Mouse (Mus musculus) kidney, embryonic 16.5 days (tissue): Measurements from ENCODE around the gene Dok4. TPM values are rescaled to one million over a fixed set of nuclear protein-coding genes. Genes with fewer than 3 reads are reported as not detected.
"Not testable (repeated sequence)": the region's sequence is repeated elsewhere in the genome, so short reads cannot be mapped to it uniquely, and the experiment has no call there.

Experiments used
- ATAC-seq: fragments of 200-750 bp; cut with Nextera tagmentation; 2 replicates; pipeline ENCODE4 v1.8.0; 2017; ENCODE audit warnings: moderate TSS enrichment; ENCODE audit not compliant: low FRiP score, low TSS enrichment
- H3K27ac ChIP-seq: fragments of 300-500 bp; sonication (generic); 2 replicates; pipeline ENCODE4 v1.5.1; 2014; ENCODE audit warnings: low read length
- H3K27me3 ChIP-seq: fragments of 300-500 bp; sonication (generic); 2 replicates; pipeline ENCODE4 v1.6.1; 2014; ENCODE audit warnings: low read length, control low read depth, mixed read lengths; ENCODE audit not compliant: insufficient read depth
- H3K36me3 ChIP-seq: fragments of 300-500 bp; sonication (generic); 2 replicates; pipeline ENCODE4 v1.6.1; 2014; ENCODE audit warnings: low read length, control low read depth, mixed read lengths; ENCODE audit not compliant: insufficient read depth
- H3K4me1 ChIP-seq: fragments of 300-500 bp; sonication (generic); 2 replicates; pipeline ENCODE4 v1.6.1; 2014; ENCODE audit warnings: low read length, control low read depth, mixed read lengths; ENCODE audit not compliant: insufficient read depth
- H3K4me2 ChIP-seq: fragments of 300-500 bp; sonication (generic); replicated peaks from 2 replicates; pipeline ENCODE4 v1.6.1; 2014; ENCODE audit warnings: low read depth, low read length
- H3K4me3 ChIP-seq: fragments of 300-500 bp; sonication (generic); 2 replicates; pipeline ENCODE4 v1.5.1; 2014; ENCODE audit warnings: mild to moderate bottlenecking, low read length
- H3K9ac ChIP-seq: fragments of 300-500 bp; sonication (generic); replicated peaks from 2 replicates; pipeline ENCODE4 v1.6.1; 2014; ENCODE audit warnings: low read length
- H3K9me3 ChIP-seq: fragments of 300-500 bp; sonication (generic); 2 replicates; pipeline ENCODE4 v1.6.1; 2016; ENCODE audit warnings: low read length, control low read depth
- WGBS: fragments of 180-500 bp; shearing (Covaris S2); extraction: QIAGEN DNeasy Blood & Tissue Kit; methylation state at CpG from one replicate; pipeline ENCODE4 v1.1.7; 2014; 5-methylcytosine and 5-hydroxymethylcytosine counted together
- polyA plus RNA-seq: library from polyadenylated mRNA; unstranded; fragments of >200 nt; fragmentation: Nextera tagmentation; extraction: Ambion mirVana; gene quantifications from 2 replicates; pipeline ENCODE4 v1.2.1, GENCODE M21; 2015

Gene Dok4
- polyA plus RNA-seq, 1 experiment from 2014 or later = 39.3 TPM

DNA sequence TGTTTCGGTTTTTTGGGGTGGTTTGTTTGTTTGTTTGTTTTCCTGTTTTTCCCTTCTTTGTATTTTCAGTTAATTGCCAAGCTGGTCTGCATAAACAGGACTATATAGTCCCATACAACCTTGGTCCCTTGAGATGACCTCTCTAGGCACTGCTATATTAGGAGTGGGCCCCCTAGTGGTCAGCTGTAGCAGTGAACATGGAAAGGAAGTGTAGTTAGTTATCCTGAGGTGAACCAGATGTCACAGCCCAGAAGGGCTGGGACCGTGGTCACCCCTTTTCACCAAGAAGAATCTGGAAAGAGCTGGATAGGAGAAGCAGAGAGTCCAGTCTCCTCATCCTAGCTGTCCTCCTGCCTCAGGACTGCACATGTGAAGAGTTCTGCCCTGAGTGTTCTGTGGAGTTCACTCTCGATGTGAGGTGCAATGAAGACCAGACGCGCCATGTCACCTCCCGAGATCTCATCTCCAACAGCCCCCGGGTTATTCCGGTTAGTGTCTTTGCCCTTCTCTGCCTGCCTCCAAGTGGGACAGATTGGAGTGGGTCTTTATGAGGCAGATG, 14.7 kb downstream of the Dok4 start:
- H3K36me3 ChIP-seq = peaks cover 45% of the 10 kb centered on the region
- H3K4me3 ChIP-seq = no peak overlapping the region
- no peak for ATAC-seq
- no peak overlapping the region for H3K9ac ChIP-seq
- 74% methylated on average over 8 of the region's 8 CpGs for WGBS
- peaks cover 10% of the 10 kb centered on the region for H3K4me1 ChIP-seq
- no peaks in the 10 kb centered on the region for H3K27me3 ChIP-seq
- no peak overlapping the region for H3K4me2 ChIP-seq
- no peaks in the 10 kb centered on the region for H3K9me3 ChIP-seq
- H3K27ac ChIP-seq = no peak overlapping the region

DNA sequence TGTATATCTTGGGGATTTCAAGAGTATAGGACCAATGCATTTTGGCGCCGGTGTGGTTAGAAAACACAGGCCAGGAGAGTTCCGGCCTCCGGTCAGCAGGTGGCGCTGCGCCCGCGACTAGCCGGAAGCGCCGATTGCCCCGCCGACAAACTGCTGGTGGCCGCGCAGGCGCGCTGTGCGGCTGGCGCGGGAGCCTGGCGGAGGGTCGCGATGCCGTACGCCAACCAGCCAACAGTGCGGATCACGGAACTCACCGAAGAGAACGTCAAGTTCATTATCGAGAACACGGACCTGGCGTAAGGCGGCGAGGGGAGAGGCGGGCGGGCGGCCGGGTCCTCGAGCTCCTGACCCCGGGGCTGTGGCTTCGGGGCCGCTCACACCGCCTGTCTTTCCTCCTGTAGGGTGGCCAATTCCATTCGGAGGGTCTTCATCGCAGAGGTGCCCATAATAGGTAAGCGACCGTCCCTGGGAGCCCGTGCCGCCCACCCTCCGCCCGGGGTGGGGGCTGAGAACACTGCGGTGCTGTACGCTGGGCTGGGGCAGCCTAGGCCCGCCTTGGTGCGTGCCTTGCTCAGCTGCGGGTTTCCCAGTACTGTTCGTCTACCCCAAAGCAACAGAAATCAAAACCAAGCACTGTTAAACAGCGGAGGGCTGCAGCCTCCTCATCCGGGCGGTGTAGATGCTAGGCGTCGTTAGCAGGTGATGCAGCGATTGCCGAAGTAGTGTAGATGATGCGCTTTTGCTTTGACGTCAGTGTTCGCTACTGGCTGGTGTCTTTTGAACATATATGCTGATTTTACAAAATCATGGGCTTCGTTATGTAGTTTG, 18.6 kb downstream of the Dok4 start, which contains the start of gene Polr2c:
Polr2c (plus strand) TSS at position 105 of the 828 bp plus-strand sequence.
- Histone ChIP-seq H3K4me3 (peak within 1 kb of the TSS; percentile 92), H3K4me2 (peak within 1 kb of the TSS; percentile 67), H3K27ac (peak within 1 kb of the TSS; percentile 39; the same call in 1 of the 2 replicates), H3K27me3 (no peaks in the 10 kb centered on the region), H3K9me3 (no peaks in the 10 kb centered on the region), H3K4me1 (peaks cover 10% of the 10 kb centered on the region), H3K36me3 (peaks cover 31% of the 10 kb centered on the region), H3K9ac (peak within 1 kb of the TSS; percentile 95)
- peak; percentile 83 for ATAC-seq
- under 1% methylated on average over 68 of the region's 68 CpGs for WGBS

DNA sequence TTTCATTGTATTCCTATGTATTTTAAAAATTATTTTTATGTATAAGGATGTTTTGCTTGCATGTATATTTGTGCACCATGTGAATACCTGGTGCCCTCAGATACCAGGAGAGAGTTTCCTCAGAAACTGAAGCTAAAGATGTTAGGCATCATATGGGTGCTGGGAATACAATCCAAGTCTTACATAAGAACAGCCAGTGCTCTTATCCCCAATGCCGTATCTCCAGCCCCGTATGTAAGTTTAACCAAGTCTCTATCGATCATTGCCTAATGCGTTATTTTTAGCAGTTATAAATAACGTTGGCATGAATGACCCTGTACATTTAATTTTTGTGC, 19.2 kb downstream of the Dok4 start:
- H3K9me3 ChIP-seq = no peaks in the 10 kb centered on the region
- peak overlapping the region; percentile 92 for H3K4me3 ChIP-seq
- ATAC-seq = no peak
- 33% methylated on average over 5 of the region's 5 CpGs for WGBS
- H3K9ac ChIP-seq = no peak overlapping the region
- H3K27me3 ChIP-seq = no peaks in the 10 kb centered on the region
- no peak overlapping the region for H3K4me2 ChIP-seq
- H3K27ac ChIP-seq = no peak overlapping the region
- peaks cover 10% of the 10 kb centered on the region for H3K4me1 ChIP-seq
- H3K36me3 ChIP-seq = peaks cover 28% of the 10 kb centered on the region

DNA sequence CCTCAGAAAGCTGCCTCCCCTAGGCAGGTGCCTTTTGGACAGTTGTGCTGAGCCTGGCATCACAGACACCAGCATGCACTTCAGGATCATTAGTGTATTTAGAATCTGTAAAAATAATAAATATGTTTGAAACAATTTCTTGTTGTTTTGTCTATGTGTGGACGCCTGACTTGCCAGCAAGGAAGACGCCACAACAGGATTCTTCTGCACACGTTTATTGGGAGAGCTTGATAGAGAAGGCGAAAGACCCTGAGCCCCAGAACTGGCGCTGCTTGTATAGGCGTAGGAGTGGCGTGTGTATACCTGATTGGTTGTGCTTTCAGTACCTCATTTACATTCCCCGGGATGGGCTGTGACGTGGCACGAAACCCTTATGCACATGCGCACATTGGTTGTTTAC, 21.4 kb downstream of the Dok4 start:
- H3K4me3 ChIP-seq, H3K27me3 ChIP-seq, H3K4me2 ChIP-seq, H3K9ac ChIP-seq, H3K27ac ChIP-seq, ATAC-seq, H3K9me3 ChIP-seq, H3K4me1 ChIP-seq: not testable (repeated sequence)
- peaks cover 36% of the 10 kb centered on the region for H3K36me3 ChIP-seq
- 92% methylated on average over 11 of the region's 11 CpGs for WGBS

DNA sequence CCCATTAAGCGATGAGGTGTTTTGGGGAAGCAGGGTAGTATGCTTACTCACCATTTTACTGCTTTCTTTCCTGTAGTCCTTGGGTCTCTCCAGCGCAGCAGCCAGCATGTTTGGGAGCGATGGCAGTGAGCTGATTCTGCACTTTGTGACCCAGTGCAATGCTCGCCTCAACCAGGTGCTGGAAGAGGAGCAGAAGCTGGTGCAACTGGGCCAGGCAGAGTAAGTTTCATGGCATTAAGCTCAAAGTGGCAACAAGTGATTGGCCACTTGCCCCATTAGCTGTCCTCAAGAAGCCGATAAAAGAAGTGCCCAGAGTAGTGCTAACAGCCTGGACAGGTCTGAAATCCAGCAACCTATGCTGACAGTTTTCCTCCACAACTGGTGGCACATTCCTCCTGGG, 26.1 kb downstream of the Dok4 start:
- Histone ChIP-seq H3K27me3 (no peaks in the 10 kb centered on the region), H3K27ac (no peak overlapping the region), H3K4me2 (no peak overlapping the region), H3K36me3 (peaks cover 51% of the 10 kb centered on the region), H3K4me1 (no peaks in the 10 kb centered on the region), H3K9ac (no peak overlapping the region), H3K4me3 (no peak overlapping the region), H3K9me3 (no peaks in the 10 kb centered on the region)
- no peak for ATAC-seq
- 92% methylated on average over 5 of the region's 5 CpGs for WGBS

DNA sequence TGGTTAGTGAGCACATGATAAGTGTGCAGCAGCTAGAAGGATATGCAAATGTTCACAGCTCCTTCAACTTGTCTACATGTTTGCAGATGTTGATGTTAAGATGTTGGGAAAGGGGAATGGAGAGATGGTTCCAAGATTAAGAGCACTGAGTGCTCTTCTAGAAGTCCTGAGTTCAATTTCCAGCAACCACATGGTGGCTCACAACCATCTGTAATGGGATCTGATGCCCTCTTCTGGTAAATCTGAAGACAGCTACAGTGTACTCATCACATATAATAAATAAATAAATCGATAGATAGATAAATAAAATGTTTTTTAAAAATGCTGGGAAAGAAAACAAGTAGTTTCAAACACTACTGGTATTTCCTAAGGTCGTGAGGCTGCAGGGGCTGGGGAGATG, 34.9 kb downstream of the Dok4 start:
- H3K36me3 ChIP-seq = peaks cover 20% of the 10 kb centered on the region
- WGBS = 47% methylated on average over 2 of the region's 2 CpGs
- H3K4me3 ChIP-seq = no peak overlapping the region
- no peaks in the 10 kb centered on the region for H3K9me3 ChIP-seq
- no peak overlapping the region for H3K9ac ChIP-seq
- ATAC-seq = no peak
- H3K27ac ChIP-seq = no peak overlapping the region
- H3K27me3 ChIP-seq = no peaks in the 10 kb centered on the region
- peaks cover 16% of the 10 kb centered on the region for H3K4me1 ChIP-seq
- H3K4me2 ChIP-seq = no peak overlapping the region

DNA sequence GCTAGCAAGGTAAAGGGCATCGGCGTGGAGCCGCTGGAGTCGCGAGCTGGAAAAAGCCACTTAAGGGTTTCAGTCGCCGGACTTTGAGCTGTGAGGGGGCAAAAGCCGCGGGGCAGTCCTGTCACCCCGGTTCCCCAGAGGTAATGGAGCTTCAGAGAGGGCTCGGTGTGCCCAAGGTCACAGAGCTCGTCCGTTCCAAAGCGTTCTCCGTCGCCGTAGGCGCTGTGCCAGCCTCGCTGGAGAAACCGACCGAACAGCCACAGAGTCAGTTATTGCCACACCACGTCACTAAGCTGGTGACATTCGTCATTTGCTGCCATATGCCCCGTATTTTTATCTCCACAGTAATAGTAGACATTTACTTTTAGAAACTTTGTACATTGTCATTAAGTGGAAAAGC, 37.5 kb downstream of the Dok4 start:
- ATAC-seq = peak; percentile 68
- peaks cover 19% of the 10 kb centered on the region for H3K4me1 ChIP-seq
- peak overlapping the region; percentile 74 for H3K4me3 ChIP-seq
- peak overlapping the region; percentile 81 for H3K9ac ChIP-seq
- no peaks in the 10 kb centered on the region for H3K27me3 ChIP-seq
- H3K9me3 ChIP-seq = no peaks in the 10 kb centered on the region
- H3K4me2 ChIP-seq = peak overlapping the region; percentile 70
- H3K36me3 ChIP-seq = peaks cover 5% of the 10 kb centered on the region; the same call in 1 of the 2 replicates
- under 1% methylated on average over 24 of the region's 24 CpGs for WGBS
- H3K27ac ChIP-seq = peak overlapping the region; percentile 85

DNA sequence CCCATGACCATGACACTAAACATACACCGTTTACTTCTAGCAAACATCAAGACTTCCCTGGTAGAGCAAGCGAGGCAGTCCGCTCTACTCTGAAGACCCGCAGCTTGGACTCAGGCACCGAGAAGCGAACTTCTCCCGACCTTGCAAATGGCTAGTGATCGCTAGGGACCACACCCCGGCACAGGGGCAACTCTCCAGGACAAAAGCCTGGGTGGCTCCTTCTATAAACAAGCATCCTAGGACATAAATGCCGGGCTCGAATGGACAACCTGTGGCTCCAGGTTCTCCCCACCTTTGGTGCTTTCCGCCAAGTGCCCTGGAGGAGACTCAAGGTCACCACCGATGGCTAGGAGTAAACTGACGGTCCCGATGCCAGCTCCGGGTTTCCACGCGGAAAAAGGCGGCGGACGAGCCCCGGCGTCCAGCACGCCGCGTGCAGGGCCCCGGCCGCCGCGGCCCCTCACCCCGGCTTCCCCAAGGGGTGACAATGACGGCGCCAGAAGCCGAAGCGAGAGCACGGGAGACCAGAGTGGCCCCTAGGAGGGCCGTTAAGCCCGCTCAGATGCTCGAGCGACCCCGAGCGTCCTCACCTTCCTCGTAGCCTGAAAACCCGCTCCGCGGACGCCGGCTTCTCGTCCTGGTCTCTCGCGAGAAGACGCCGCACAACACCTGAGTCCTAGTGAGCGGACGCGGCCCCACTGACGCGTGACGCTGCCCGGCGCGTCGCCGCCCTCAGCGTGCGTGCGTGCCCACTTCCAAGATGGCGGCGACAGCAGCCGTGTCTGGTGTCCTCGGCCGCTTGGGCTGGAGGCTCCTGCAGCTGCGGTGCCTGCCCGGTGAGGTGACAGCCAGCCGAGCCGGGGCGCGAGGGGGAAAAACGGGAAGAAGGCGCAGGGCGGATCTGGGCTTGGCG, 38.2 kb downstream of the Dok4 start, which contains the start of the genes Coq9 and Ciapin1:
Coq9 (plus strand) TSS at position 660 of the 913 bp plus-strand sequence.
Ciapin1 (minus strand) TSS at position 697 of the 913 bp plus-strand sequence.
- under 1% methylated on average over 72 of the region's 82 CpGs for WGBS
- Histone ChIP-seq H3K9ac (peak within 1 kb of the TSS; percentile 81), H3K9me3 (no peaks in the 10 kb centered on the region), H3K4me3 (peak within 1 kb of the TSS; percentile 74), H3K27me3 (no peaks in the 10 kb centered on the region), H3K27ac (peak within 1 kb of the TSS; percentile 85), H3K4me2 (peak within 1 kb of the TSS; percentile 93), H3K36me3 (peaks cover 4% of the 10 kb centered on the region; the same call in 1 of the 2 replicates), H3K4me1 (peaks cover 23% of the 10 kb centered on the region)
- peak; percentile 98 for ATAC-seq

DNA sequence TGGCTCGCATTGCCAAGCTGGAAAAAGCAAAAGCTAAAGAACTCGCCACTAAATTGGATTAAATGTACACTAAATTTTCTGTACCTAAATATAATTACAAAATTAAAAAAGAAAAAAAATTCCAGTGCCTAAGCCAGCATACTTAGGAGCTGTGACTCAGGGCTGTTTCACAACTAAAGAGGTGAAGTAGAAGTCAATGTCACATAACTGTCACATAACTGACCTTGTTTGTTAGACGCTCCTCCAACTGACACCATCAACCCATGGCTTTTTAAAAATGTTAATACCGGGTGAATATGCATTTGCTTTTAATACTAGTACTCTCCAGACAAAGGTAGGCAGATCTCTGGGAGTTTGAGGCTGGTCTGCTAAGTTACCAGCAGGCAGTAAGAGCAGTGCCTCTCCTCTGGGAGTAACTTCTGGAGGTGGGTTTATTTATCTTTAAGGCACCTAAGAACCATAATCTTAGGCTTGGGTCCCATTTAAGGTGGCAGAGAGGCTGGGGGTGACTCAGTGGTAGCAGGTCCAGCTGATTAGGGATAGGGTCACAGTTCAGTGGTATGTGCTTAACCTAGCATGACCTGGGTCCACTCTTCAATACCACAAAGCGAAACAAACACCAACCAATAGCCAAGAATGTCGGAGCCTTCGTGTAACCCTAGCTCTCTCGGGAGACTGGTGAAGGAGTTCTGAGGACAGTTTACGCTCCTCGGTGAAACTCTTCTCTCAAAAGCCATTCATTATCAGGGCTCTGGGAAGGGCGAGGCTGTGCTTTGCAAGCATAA, 39.5 kb downstream of the Dok4 start:
- 48% methylated on average over 11 of the region's 11 CpGs for WGBS
- Histone ChIP-seq H3K9ac (peak overlapping the region; percentile 80), H3K4me2 (peak overlapping the region; percentile 93), H3K4me1 (peaks cover 23% of the 10 kb centered on the region), H3K9me3 (no peaks in the 10 kb centered on the region), H3K27me3 (no peaks in the 10 kb centered on the region), H3K27ac (no peak overlapping the region), H3K4me3 (peak overlapping the region; percentile 74), H3K36me3 (peaks cover 3% of the 10 kb centered on the region)
- ATAC-seq = no peak
